Mouse (Mus musculus) urinary bladder, adult 18-20 months (tissue): Measurements from ENCODE around the gene Cck.

Experiments used
- DNase-seq, 2 experiments: peaks; one replicate each; pipeline ENCODE4 v3.0.0; 2022; ENCODE audit warnings: low spot score in 2 of 2, mixed read lengths in 2 of 2

The Cck gene

DNA sequence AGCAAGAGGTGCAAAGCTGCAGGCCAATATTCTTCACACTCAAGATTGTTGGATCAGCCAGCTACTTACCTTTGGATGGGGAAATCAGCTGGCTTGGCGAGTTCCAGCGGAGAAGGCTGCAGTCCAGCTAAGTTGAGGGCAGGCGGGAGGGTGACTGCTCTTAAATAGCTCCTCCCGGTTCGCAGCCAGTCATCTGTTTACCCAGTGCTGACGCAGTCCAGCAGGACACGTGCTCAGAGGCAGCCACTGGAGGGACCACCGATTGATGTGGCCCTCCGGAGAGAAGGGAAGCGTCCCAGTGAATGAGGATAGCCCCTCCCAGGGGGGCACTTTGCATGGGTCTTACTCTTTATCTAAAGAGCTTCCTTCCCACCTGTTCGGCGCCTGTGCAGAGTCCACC, at the start of gene Cck:
Gene Cck (minus strand): TSS at position 166 of the 400 bp plus-strand sequence.
- DNase-seq: peak; percentile 12 to 15

GRCm38 (mm10) chr9:121541530-121541929, 46.0 kb upstream of the Cck start:
- DNase-seq: no peak

- no peak for DNase-seq
These were observed 37.1 kb upstream of the Cck start for GRCm38 (mm10) chr9:121532626-121533025.

GRCm38 (mm10) chr9:121528605-121529357, 33.3 kb upstream of the Cck start:
- DNase-seq: no peak

DNA sequence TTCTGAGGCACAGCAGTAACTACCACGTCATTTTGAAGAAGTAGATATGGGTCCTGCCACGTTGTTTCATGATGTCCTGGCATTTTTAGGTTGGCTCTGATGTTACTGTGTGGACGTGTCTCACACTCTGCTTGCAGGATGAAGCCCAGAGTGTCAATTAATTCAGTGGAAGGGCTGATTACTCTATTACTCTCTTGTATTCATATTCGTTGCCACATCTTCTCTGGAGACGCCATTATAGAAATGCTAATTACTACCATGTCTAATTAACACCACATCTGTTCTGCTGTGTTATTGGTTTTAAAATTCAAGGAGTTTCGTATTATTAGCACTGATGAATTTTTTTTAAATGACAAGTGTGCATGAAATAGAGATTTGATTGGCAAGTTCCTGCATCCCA, 30.7 kb upstream of the Cck start:
- no peak for DNase-seq

DNA sequence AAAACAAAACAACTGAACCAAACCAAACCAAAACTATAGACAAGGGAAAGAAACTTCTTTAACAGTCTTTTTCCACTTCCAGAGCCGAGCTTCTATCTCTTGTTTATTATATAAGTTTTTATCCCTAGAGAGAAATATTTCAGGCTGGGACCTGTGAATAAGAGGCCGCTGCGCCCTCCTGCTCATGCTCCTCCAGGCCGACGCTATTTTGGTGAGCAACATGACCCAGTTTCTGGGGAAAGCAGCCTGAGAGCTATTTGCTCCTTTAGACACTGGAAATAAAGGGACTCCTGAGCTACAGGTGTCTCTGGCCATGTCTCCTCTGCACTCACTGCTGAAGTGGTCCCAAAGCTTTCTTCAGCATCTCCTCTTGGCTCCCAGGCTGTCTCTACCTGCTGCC, 24.6 kb upstream of the Cck start:
- DNase-seq: no peak

DNA sequence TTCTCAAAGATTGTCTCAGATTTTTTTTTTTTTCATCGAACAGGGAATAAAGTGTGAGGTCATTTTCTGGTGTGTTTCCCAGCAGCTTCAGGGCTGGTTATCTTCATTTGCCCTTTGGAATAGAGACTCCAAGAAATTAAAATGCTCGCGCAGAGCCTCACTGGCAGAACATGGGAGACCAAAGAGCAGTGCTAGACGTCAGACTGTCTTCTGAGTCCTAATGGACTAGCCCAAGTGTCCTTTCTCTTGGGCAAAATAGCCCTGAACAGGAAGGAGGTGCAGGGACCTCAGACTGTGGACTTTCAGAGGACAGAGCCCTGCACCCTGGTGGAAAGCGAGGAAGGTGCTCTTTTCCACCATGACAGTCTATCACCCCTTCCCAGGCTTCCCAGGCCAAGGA, 19.0 kb upstream of the Cck start:
- no peak for DNase-seq

DNA sequence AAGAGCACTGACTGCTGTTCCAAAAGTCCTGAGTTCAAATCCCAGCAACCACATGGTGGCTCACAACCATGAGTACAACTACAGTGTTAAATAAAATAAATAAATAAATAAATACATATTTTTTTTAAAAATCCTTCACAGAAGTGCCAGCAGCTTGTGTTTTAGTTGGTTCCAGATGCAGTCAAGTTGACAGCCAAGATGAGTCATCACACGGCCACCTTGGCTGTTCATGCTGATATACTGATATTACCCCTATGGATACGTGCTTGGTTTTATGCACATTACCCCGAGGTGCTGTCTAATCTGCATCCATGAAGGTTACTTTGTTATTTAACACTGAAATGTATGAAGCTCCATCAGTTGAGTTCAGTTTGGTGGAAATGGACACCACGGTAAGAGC, 16.4 kb upstream of the Cck start:
- no peak for DNase-seq

- no peak for DNase-seq
These were observed 11.1 kb upstream of the Cck start for GRCm38 (mm10) chr9:121506478-121507180.

DNA sequence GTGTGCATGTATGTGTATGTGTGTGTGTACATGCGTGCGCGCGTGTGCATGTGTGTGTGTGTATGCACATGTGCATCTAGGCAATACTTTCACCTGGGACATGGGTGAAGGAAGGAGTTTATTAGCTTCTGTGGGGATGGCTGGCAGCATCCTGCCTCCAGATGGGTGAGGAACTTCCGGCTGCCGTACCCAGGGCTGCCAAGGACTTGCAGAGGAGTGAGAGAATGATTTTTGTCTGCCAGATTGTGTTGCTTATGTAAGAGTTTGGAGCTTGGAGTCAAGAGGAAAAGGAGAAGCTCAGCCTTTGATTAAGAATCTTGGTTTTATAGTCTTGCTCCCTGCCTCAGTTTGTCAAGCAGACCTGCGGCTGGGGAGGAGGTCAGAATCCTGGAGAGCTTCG, 9.9 kb upstream of the Cck start:
- no peak for DNase-seq

- DNase-seq: no peak
These were observed 608 bp upstream of the Cck start for GRCm38 (mm10) chr9:121496102-121496501.

GRCm38 (mm10) chr9:121494006-121494767, 1.3 kb downstream of the Cck start:
- DNase-seq: no peak

GRCm38 (mm10) chr9:121491592-121492240, 3.8 kb downstream of the Cck start:
- DNase-seq: no peak

GRCm38 (mm10) chr9:121487216-121487615, 8.3 kb downstream of the Cck start:
- no peak for DNase-seq

DNA sequence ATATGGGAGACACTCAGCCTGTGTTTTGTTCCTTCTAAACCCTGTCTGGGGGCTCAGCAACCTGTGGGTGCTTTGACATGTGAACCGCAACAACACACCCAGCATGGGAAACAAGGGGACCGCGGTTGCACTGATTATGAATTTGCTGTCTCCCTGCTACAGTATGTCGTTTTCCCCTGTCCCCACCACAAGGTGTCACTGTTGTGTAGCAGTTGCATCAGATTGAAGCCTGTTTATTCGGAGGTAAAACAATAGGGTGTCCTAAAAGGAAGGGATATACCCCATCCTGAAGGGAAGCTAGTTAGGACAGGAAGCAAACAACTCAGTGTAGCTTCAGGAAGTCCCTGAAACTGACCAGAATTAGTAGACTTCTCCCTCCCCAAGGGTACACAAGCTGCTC, 16.0 kb downstream of the Cck start:
- DNase-seq: peak in 1 of 2 experiments; percentile 45

DNA sequence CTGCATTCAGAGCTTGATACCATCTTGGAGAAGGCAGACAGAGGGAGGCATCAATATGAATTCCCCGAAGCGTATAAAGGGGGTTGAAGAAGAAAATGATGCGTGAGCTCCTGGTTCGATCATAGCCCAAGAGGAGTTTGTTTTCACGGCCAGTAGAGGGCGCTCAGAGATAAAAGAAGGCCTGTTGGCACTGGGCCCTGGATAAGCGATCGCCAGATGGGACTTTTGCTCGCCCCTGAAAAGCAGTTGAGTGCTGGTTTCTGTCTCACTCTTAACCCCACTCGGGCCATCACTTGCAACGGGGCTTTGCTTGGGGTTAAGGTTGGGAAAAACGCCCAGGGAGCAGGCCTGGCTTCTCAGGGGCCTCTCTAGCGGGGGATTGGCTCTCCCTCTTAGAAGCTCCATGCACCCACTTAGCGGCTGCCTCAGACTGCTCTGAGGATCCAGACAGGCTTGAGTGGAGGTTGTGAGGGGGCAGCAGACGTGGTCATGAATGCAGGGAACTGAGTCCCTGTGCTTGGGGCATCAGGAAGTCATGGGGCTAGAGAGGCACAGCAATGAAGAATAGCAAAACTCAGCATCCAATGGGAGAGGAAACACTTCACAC, 18.1 kb downstream of the Cck start:
- peak; percentile 35 to 54 for DNase-seq

- no peak for DNase-seq
These were observed 19.7 kb downstream of the Cck start for GRCm38 (mm10) chr9:121475488-121476452.

GRCm38 (mm10) chr9:121474771-121475170, 20.7 kb downstream of the Cck start:
- no peak for DNase-seq

GRCm38 (mm10) chr9:121469711-121470110, 25.8 kb downstream of the Cck start:
- no peak for DNase-seq

DNA sequence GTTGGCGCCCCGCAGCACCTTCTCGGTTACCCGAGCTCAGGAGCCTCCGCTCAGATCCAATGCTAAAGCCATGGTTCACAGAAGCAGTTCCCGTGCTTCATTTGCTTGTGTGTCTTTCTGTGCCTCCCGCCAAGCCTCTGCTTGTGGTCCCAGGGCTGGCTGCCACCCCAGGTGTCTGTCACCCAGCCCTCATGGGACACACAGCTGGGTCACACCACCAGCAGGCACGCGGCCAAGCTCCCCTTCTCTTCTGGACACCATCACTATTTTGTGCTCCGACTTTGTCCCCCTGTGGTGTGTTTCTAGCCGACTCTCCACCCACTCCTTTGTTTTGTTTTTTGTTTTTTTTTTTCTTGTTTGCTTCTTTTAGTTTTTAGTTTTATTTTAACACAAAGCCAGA, 28.0 kb downstream of the Cck start:
- no peak for DNase-seq
